Mouse (Mus musculus) kidney, postnatal 14 days (tissue): ENCODE results near the gene Irf2.

ENCODE experiments used
- DNase-seq: peaks from one replicate; pipeline ENCODE4 v3.0.0; 2022; ENCODE audit warnings: mixed read lengths

Gene Irf2

DNA sequence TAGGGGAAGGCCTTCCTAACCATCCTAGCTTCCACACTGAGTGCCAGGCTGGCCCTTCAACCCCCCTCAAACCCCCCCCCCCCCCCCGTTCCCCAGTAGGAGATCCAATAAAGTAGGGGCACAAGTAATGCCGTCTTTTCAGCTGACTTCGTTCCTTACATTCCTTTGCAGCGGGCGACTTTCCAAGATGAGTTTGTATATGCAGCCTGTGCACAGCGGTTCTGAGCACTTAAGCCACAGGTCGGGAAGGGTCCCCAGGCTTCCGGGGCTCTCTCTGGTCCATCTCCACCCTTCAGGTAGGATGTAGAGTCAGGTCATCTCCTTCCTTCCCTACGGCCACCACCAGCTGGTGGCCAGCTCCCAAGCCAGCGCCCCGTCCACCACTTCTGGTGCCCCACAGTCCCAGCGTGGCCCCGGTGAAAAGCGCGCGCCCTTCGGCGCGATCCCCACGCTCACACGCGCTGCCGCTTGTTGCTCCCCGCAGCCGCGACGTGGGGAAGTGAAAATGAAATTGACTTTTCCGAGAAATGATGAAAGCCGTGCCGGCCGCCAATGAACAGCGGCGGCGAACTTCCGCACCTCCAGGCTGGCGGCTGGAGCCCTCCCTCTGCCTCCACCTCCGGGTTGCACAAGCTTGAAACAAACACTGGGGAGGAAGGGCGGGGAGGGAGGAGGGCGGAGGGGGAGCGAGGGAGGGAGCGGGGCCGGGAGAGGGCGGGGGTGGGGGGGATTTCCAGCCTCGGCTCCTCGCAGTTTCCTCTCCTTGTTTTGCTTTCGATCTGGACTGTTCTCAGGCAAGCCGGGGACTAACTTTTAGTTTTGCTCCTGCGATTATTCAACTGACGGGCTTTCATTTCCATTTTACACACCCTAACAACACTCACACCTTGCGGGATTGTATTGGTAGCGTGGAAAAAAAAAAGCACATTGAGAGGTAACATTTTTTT lies at the start of gene Irf2:
TSS of gene Irf2 (plus strand) at position 730 of the 947 bp plus-strand sequence.
- peak; percentile 94 for DNase-seq

DNA sequence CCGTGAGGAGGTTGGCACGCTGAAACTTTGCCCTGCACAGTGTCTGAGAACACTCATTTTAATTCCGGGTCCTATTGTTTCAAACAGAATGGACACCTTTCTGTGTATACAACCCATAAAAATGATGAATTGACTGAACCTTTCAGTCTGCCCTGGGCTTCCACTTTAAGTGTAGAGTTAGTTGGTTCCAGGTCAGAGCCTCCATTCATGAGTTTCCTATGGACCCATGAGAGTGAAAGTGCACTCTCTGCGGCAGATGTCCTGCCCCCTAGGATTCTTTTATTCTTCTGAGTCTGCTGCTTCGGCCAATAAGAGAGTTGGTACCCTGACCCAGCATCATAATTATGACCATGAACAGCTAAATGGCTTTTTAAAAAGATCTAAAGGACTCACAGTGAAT lies 49.4 kb upstream of the Irf2 start:
- DNase-seq, result no peak

DNA sequence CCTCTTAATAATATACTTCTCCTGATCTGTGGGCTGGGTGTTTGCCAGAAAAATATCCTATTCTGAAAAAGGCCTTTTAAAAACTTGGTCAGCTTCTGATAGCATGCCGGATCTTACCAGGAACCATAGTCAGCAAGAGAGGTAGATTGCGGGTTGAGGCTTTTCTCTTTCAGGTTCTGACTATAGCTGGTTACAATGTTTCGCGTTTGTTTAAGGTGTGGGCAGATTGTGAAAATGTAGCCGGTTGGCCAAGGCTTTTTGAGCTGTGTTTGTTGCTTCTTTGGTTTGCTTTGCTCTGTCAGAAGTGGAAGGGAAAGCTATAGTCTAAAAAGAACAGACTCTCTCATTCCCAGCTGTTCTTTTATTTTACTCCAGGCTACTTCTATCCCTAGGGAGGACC lies 49.0 kb upstream of the Irf2 start:
- no peak for DNase-seq

DNA sequence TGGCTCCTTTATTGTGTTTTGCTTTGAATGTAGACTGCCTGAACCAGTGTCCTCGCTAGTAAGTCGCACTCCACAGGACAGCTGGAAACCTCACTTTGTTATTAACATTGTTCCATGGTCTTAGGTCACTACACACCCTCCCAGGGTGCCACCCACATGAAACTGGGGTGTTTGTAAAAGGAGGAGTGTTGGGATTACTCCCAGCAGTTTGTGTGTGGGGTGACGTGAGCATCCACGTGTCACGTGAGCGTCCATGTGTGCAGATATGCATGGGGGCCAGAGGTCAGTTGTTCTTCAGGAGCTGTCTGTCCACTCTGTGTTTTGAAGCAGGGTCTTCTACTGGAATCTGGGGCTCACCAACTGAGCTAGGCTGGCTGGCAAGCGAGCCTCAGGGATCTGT lies 48.2 kb upstream of the Irf2 start:
- DNase-seq, result peak; percentile 10

DNA sequence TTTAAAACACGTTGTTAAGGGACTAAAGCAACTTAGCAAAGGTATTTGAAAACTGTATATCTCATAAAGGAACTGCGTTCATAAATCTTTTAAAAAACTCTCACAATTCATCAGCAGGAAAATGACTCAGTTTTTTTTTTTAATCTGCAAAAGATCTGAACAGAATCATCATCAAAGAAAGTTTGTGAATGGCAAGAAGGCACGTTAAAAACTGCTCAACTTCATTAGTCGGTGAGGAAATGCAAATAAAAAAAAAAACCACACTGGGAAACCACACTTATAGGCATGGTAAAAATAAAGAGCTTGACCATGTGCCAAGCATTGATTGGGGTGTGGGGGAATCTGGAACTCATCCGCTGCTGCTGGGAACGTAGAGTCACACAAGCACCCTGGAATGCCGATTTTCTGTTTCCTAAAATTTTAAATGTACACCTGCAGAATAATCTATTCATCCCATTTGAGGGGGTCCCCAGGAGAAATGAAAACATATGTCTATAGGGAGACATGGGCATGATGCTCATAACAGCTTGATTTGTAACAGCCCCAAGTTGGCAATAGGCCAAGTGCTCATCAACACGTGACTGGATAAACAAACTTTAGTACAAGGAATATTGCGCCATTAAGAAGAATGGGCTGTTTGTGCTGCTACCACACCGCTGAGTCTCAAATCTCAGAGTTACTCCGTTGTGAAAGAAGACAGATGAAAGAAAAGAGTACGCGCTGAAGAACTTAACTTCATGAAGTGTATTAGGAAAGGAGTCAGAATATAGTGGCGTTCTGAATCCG lies 43.1 kb upstream of the Irf2 start:
- peak; percentile 13 for DNase-seq

DNA sequence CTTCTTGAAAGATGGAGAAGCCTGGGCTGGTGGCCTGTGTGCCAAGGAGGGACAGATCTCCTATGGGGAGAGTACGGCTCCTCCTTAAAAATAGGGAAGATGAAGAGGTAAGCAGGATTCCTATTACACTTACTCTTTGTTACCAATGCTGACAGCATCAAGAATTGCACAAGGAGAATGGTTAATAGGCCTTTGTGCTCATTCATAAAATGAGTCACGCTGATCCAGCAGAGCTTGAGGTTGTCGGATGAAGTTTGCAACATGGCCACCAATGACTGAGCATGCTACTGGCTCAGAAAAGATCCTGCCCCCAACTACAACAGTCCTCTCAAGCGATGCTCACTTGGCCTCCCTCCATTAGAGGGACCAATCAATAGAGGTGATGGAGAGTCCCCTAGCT lies 42.0 kb upstream of the Irf2 start:
- DNase-seq, result no peak

DNA sequence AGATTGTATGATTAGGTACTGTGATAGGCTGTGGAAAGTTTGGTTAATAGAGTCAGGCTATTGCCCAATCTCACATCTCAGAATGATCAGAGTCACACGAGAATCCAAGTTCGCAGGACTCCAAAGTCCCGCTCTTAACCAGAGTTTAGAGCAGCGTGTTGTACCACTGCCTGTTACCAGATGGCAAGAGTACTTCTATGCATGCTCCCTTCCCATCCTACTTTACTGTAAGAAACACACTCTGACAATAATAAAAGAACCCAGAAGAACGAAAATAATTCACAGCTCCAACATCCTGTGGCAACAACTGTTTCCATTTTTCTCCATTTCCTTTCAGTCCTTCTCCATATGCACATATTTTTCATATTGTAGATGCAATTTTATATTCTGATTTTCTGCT lies 41.4 kb upstream of the Irf2 start:
- no peak for DNase-seq

DNA sequence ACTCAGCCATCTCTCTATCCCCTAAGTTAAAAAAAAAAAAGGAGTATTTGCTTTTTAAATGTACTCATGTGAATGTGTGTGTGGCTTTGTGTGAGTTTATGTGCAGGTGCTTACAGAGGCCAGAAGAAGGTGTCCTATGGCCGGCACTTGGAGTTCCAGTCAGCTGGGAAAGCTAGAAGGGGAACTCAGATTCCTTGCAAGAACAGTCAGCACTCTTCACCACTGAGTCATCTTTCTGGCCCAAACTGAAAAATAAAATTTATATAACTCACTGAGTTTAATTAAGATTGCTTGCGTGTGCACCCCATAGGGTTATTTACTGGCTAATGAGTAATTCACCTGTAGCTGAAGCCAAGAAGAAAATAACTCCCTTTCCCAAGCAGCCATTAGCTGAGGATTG lies 34.4 kb upstream of the Irf2 start:
- DNase-seq, result no peak

DNA sequence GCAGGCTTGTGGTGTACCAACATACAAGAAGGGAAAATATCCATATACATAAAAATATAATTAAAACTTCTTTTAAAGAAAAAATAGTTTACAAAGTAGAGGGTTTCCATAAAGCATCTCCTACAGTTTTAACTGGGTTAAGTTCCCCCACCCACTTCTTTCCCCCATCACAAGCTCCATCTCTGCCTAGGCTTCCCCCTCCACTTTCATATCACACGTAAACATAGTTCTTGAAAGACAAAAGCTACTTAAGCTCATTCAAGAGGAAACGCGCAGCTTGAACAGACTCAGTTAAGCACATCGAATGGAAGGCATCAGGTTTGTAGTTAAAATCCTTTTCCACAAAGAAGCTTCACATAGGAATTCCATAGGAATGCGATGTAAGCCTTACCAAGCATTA lies 32.8 kb upstream of the Irf2 start:
- no peak for DNase-seq

DNA sequence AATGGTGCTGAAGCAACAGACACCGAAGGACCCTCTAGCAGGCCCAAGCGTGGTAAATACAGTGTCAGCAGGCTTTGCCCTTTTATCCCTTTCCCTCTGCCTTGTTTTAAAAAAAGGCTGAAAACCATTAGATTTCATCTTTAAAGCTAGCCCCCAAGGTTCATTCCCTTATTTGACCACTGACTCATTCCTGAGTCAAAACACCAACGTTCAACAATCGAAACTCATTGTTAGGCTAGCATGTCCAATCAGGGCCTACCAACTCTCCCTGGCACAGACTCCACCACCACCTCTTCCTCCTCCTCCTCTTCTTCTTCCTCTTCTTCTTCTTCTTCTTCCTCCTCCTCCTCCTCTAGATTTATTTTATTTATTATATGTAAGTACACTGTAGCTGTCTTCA lies 30.2 kb upstream of the Irf2 start:
- DNase-seq, result no peak

DNA sequence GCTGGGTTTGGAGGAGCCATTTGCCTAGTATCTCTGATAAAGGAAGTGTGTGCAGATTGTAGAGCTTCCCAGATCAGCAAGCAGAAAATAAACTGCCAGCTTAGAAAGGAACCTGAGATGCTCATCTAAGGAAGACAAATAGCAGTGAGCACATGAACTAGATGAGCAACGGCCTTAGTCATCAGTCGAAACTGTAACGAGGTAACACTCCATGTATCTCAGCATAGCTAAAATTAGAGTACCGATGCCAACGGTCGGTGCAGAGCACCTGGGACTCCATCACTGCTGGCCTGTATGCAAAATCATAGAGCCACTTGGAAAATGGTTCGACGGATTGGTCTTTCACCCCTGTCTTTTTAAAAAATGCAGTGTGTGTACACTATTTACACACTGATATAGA lies 29.2 kb upstream of the Irf2 start:
- DNase-seq, result no peak

DNA sequence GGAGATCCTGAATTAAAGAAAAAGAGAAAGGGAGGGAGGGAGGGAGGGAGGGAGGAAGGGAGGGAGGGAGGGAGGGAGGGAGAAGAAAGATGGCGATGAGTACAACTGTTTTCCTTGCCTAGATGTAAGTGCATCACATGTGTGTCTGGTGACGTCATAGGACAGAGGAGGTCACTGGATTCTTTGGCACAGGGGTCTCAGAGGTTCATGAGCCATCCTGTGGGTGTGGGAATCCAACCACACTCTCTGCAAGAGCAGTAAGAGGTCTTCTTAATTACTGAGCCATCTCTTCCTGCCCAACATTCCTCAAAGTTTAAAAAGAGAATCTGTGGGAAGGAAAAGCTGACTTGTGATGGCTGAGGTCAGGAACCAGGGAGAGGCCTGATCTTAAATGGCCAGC lies 28.0 kb upstream of the Irf2 start:
- no peak for DNase-seq

DNA sequence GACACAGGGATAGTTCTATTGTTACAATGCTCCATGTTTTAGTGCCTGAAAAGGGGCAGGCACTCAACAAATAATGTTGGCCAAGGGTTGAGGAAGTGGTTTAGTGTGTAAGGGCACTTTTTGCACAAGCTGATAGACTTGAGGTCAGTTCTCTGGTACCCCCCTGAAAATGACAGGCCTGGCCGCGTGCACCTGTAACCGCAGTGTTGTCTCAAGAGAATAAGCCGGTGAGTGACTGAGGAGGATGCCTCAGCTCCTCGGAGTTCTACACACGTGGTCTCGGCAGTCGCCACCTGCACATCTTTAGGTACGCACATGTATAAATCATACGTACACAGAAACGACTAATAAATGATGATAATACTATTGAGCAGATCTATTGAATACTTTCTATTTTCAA lies 26.4 kb upstream of the Irf2 start:
- DNase-seq, result no peak

DNA sequence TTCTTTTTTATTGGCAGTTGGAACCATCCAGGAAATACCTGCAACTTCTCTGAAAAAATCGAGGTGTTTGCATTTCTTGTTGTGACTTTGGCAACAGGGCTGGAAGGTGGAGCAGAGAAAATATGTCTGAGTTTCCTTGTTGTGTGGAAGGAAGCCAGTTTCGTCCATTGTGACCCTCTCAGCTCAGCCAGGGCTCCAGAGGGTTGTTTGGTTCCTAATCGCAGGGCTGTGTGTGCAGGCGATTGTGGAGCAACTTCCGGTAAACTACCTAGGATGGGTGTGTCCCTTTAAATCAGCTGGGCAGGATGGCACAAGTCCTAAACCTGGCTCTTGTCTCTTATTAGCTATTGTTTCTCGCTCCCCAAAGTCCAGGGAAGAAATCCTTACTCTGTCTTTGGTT lies 25.7 kb upstream of the Irf2 start:
- DNase-seq, result peak; percentile 16

DNA sequence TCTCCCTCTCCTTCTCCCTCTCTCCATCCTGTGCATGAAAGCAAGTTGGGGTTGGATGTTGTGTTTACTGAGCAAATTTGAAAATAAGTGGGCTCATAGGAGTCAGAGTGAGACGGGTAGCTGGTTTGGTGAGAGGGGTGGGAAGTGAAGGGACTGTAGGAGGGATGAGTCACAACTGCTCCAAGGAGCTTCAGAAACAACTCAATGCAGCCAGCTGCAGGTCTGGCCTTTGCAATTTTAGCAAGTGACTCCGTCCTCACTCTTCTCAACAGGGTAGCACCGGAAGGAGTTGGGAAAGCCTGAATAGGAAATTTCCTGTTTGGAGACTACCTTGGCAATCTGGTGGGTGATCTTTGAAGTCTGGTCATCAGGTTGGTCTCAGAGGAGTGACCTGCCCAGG lies 25.1 kb upstream of the Irf2 start:
- no peak for DNase-seq

DNA sequence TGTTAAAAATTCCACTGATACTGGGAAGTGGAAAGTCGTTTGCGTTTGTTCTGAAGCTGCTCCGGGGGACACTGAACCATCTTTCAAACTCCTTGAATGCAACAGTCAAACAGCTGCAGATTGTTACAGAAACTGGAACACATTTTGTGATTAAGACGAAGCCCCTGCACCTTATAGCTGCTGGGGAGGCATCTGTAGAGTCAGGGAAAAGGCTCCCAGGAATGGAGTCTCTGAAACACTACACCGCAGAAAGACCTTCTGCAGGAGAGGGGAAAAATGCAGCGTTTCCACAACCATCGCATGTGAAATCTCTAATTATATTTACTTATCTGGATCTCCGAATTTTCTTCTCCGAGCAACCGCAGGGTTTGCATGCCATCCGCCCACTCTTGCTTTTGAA lies 23.1 kb upstream of the Irf2 start:
- no peak for DNase-seq

DNA sequence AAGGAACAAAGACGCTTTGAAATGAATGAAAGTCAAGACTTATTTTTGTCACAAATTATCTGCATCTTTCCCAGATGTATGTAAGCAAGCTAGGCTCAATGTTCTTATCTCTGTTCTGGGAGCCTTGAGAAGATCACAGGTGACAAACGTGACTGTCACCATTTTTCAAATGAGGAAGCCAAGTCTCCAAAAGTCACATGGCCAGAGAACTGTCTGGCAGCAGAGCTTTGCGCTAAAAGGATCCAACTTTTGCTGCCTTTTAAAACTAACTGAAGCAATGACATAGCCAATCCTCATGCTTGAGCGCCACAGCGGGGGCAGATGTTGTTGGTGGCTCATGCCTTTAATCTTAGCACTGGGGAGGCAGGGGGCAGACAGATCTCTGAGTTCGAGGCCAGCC lies 22.4 kb upstream of the Irf2 start:
- no peak for DNase-seq

DNA sequence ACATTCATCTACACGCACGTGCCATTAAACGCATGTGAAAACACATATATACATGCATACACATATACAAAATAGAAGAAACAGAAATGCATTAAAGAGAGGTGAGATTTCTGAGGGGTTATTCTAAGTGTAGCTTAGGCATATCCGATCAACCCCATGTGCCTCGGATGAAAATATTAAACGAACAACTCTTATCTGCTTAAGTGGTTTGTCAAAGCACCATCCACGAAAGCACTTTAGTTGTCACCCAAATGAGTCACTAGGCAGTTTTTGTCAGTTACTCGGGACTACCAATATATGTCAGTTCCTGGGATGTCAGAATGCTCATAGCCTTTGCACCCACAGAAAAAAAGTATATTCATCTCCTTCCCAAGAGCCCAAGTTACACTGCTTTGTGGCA lies 21.2 kb upstream of the Irf2 start:
- DNase-seq, result no peak

DNA sequence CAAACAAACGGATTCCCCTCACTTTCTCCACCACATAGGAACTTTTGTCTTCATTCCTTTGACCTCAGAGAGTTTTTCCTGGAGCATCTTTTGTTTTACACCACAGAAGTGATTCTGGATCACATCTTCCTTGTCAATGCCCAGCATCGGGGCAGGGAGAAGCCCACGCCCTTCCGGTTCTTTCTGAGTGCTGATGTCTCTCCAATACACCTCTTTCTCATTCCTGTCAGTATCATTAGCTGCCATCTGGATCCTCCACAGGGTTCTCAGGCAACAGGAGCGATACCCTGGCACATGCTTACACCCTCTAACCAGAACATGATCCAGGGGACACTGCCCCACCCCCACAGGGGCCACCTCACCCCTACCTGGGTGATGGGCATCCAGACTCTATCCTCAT lies 20.8 kb upstream of the Irf2 start:
- no peak for DNase-seq

DNA sequence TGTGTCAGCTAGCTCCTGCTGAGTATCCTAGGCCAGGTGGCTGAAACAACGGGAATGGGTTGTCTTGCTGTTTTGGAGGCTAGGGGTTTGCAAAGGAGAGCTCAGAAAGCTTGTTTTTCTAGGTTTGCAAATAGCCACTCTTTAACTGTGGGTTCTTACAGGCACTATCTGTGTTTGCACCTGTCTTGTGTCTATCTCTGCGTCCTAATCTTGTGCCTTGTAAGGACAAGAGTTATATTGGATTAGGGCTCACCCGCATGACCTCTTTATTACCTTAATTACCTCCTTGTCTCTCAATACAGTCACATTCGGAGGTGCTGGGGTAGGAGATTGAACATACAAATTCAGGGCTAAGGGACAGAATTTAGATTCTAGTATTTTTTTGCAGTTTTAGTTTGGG lies 18.9 kb upstream of the Irf2 start:
- no peak for DNase-seq

DNA sequence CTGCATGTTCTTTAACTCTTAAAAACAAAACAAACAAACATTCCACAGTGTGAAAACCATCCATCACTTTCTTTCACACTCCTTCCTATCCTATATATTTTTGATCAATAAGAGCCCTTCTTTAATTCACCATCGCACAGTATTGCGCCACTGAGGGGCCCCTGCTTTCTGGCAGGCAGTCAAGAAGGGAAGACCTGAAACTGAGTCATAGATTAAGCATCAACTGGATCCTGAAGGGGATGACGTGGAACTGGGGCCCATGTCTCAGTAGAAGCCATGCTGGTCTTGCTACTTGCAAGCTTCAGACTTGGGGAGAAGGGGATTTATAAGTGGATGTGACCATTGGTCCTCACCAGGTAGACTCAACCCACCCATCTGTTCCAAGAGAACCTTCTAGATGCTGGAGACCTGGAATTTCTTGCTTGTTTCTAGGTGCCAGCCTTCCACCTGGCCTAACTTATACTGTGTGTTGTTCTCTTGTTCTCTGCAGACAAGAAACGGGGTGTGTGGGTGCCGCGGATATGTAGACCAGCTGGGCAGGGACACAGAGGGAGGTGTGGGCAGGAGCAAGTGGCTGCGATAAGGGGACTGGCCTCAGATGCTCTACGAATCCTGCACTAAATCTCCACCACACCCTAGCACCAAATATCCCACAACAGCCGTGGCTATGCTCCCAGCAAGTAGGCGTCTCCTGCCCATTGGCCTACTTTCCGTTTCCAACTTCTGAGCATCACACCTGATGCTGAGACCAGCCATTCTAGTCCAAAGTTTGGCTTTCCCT lies 18.3 kb upstream of the Irf2 start:
- DNase-seq, result no peak

DNA sequence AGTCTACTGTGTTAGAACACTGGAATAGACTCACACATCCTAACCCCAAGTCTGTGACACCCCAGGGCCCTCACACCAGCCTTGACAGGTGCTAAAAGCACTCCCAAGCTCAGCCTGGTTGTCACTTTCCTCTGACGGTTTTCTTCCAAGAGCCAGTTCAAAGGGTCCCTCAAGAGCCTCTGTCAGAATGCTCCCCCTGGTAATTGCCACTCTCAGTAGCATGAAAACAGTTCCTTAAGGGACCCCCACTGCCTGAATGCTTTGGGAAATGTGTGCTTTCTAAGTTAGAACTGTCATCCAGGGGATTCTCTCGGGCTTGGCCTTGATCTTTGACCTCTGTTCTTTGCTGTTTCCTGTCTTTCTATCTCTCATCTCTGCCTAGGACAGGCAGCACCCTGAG lies 17.0 kb upstream of the Irf2 start:
- no peak for DNase-seq

DNA sequence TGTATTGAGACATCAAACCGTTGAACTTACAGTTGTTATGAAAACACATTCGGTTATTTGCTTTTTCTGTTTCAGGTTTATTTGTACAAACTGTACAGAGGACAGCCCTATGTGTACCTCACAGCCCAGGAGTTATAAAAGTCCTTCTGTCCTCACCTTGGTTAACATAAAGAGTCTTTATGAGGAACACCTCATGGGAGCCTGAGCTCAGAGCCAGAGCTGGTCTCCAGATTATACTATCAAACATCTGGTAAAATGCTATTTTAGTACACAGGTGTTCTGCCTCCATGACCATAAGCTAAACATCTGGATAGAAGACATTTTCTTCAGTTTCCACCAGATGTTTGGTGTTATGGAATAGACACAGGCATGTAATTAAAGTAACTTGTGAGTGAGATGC lies 13.1 kb upstream of the Irf2 start:
- DNase-seq, result no peak
